Mouse (Mus musculus) regulatory T cell (primary cell): ENCODE results near the gene Cdc5l.

Experiments used
- in situ Hi-C: fragments of 300-600 bp; cut with MboI, MseI; formaldehyde crosslinking; loops from one replicate; pipeline ENCODE4 v1.15.1; 2025; ENCODE audit warnings: high pct_unique_total_duplicates

Cdc5l gene

DNA sequence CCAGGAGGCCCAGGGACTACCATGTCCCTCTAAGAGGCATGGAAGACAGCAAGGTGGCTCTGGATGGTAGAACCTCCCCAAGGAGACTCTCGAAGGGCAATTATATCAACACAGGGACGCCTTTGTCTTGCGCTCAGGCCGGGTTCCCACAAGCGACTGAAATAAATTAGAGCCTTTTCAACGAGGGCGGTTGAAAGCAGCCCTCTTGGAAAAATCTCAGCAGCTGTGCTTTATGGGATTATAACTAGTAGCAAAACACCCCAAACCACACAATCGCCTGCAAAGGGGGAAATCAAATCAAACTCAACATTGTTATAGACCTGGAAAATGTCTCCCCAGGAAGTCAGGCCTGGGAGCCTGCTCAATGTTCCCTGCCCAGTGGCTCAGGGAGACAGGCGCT lies 62.5 kb downstream of the Cdc5l start:
- in situ Hi-C loops = loop anchor here (5.0 to 10.0 kb wide), 2 partner anchors 74 to 296 kb away; no protein-coding TSS in a partner anchor

DNA sequence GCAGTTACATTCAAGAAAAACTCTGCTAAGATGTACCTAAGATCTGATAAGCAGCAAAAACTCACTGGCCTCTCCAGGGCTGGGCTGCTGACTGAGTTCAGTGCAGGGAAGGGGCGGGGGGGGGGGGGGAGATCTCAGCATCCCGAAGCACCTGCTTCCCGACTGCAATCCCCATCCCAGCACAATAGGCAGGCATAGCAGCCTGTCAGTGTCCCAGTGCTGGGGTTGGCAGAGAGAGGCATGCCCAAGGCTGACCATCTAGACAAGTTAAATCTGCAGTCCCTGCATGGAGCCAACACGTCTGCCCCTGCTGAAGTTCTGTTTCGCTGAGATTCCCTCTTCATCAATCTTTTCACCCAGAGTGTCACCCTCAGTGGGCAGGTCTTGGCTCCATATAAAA lies 63.0 kb downstream of the Cdc5l start:
- in situ Hi-C loops = loop anchor here (5.0 to 10.0 kb wide), 2 partner anchors 73 to 296 kb away; no protein-coding TSS in a partner anchor

DNA sequence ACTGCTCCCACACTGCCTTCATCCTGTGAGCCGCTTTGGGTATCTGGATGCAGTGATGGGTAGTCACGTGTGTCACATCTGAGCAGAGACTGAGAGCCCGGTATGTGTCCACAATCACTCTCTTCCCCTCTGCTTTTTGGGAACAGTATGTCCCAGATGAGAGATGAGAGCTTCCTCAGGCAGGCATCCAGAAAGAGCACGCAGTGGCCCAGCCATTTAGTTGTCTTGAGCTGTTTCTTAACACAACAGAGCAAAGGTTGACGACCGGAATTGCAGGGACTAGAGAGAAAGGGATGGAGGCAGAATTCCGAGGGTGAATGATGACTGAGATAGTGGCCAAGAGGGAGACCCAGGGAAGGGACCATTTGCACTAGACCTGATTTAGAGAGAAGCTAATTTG lies 68.7 kb downstream of the Cdc5l start:
- in situ Hi-C loops = no loop called here

DNA sequence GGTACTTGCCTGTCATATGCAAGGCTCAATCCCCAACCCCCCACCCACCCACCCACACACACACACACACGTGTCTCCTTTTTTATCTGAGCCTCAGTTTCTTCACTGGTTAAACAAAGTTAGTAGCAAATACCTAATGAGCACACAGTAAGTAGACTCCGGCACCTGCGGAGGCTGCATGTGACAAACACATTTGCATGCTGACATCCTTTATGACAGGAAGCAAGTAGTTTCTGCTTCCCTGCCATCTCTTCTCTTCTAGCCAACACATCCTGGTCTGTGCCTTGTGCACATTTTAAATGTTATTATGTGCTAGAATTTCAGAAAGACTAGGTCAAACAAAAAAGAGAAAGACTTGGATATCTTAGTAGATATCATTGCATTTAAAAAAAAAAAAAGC lies 72.6 kb downstream of the Cdc5l start:
- in situ Hi-C loops = no loop called here

DNA sequence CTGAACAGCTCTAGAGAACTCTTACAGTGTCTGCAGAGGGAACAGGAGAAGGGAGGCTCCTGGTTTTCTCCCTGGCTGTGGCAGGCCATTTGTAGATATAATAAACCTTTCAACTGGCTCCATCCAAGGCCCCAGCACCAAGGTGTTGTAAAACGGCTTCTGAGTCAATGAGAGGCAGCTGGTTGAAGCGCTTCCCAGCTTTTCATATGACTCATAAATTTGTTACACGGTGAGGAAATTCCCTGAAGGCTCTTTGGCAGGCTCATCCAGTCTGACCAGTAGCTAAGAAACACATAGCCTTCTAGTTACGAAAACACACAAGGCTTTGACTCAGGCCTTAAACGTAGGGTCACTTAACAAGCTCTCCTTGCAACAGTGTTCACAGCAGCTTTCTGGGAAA lies 74.1 kb downstream of the Cdc5l start:
- in situ Hi-C loops = no loop called here

DNA sequence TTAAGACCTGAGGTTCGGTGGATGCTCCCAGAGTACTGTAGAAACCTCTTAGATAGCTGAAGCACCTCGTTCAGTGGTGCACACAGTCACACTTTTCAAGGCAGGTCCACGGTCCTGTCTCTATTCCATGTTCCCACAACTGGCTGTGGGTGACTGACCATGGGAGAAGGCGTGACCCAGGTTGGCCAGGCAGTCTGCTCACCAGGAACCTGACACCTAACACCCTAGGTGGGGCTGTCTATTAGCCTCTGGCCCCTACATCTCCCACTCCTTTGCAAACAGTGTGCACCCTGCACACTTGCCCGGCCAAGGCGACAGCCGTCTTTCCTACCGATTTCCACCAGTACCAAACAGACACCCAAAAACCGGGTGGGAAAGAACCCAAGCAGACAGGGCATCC lies 77.1 kb downstream of the Cdc5l start:
- in situ Hi-C loops = no loop called here

DNA sequence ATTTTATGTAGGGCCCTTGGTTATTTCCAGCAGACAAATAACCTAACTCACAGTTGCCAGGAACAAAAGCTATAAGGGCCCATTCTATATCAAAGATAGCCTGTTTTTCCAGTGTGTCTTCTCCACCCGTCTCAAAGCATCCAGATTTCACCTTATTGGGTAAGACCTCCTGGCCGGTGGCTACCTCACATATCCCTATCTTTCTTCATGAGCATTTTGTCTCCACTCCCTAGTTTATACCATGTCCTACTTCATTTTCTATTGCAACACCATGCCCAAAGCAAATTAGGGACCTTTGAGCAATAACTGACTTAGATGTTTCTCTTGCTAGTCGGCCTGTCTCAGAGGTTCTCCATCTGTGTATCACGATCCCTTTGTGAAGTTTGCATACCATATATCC lies 85.6 kb downstream of the Cdc5l start:
- in situ Hi-C loops = no loop called here
